Comparison of ENCODE assay signal across 24 mouse cellular contexts in genomic region chr9:68727166-68727855, GRCm38 (mm10).
DNase-seq lines count a peak whose midpoint lies in the region; ATAC-seq and TF ChIP-seq lines count a peak whose summit lies in the region.
"Had no signal": no experiment of that assay in that cellular context is flagged by ENCODE, and none has a peak within 500 bp of the region (broad histone marks: within the 10 kb centered on the region; RNA-seq: fewer than 3 reads in every experiment).

No protein-coding gene starts in this region.

- 88% methylated on average over 11 of the region's 11 CpGs for WGBS in kidney, adult 2 months
- WGBS in kidney, embryonic 14.5 days = 84% methylated on average over 11 of the region's 11 CpGs
- 83% methylated on average over 11 of the region's 11 CpGs for WGBS in midbrain, embryonic 15.5 days

- no peak overlapping the region for H3K4me2 ChIP-seq in kidney, embryonic 14.5 days (replicated peaks; ENCODE audit: low read depth, low read length)
- H3K4me2 ChIP-seq in midbrain, embryonic 15.5 days = no peak overlapping the region
- H3K4me2 ChIP-seq: forebrain, embryonic 13.5 days; hindbrain, embryonic 12.5 days; kidney, embryonic 15.5 days; neural tube, embryonic 15.5 days had no signal

- peaks cover 4% of the 10 kb centered on the region for H3K9me3 ChIP-seq in kidney, embryonic 14.5 days (ENCODE audit: control insufficient read depth, low read length)
- no peaks in the 10 kb centered on the region for H3K9me3 ChIP-seq in midbrain, embryonic 15.5 days

- H3K4me1 ChIP-seq in kidney, adult 2 months (ENCODE audit: control insufficient read depth, insufficient read depth, low read length) = no peaks in the 10 kb centered on the region
- no peaks in the 10 kb centered on the region for H3K4me1 ChIP-seq in kidney, embryonic 14.5 days (ENCODE audit: control insufficient read depth, insufficient read depth, low read length)
- H3K4me1 ChIP-seq in midbrain, embryonic 15.5 days = no peaks in the 10 kb centered on the region
- H3K4me1 ChIP-seq: forebrain, embryonic 13.5 days; hindbrain, embryonic 12.5 days; neural tube, embryonic 15.5 days had no signal

- H3K27ac ChIP-seq in kidney, adult 2 months (ENCODE audit: insufficient read depth, low read depth, low read length) = no peak overlapping the region
- no peak overlapping the region for H3K27ac ChIP-seq in kidney, embryonic 14.5 days (ENCODE audit: low read depth, low read length)
- H3K27ac ChIP-seq in midbrain, embryonic 15.5 days = no peak overlapping the region
- H3K27ac ChIP-seq: forebrain, embryonic 13.5 days; hindbrain, embryonic 12.5 days; kidney, embryonic 15.5 days; liver, embryonic 14.5 days; neural tube, embryonic 15.5 days; stomach, postnatal 0 days had no signal

- H3K9ac ChIP-seq in kidney, embryonic 14.5 days (ENCODE audit: low read depth, low read length) = no peak overlapping the region
- no peak overlapping the region for H3K9ac ChIP-seq in midbrain, embryonic 15.5 days
- H3K9ac ChIP-seq: forebrain, embryonic 13.5 days; hindbrain, embryonic 12.5 days; kidney, embryonic 15.5 days; liver, embryonic 14.5 days; neural tube, embryonic 15.5 days had no signal

- no peaks in the 10 kb centered on the region for H3K27me3 ChIP-seq in kidney, adult 2 months (replicated peaks; ENCODE audit: control insufficient read depth, insufficient read depth, low read length)
- no peaks in the 10 kb centered on the region for H3K27me3 ChIP-seq in kidney, embryonic 14.5 days (ENCODE audit: control insufficient read depth, insufficient read depth, low read length)
- H3K27me3 ChIP-seq in midbrain, embryonic 15.5 days (replicated peaks) = no peaks in the 10 kb centered on the region
- H3K27me3 ChIP-seq: forebrain, embryonic 13.5 days; hindbrain, embryonic 12.5 days; kidney, embryonic 15.5 days; neural tube, embryonic 15.5 days had no signal

- no peak for TF ChIP-seq POLR2A in kidney, adult 2 months (IDR thresholded peaks at IDR 0.05; ENCODE audit: low read depth, low read length)

- no peak for TF ChIP-seq CTCF in kidney, adult 2 months (conservative IDR thresholded peaks at IDR 0.05; ENCODE audit: insufficient read depth, insufficient read length, low read depth, low read length)

- no peak overlapping the region for H3K4me3 ChIP-seq in kidney, adult 2 months (ENCODE audit: insufficient read depth, low read depth, low read length)
- H3K4me3 ChIP-seq in kidney, embryonic 14.5 days (ENCODE audit: low read length) = no peak overlapping the region
- no peak overlapping the region for H3K4me3 ChIP-seq in midbrain, embryonic 15.5 days
- H3K4me3 ChIP-seq: forebrain, embryonic 13.5 days; hindbrain, embryonic 12.5 days; kidney, embryonic 15.5 days; neural tube, embryonic 15.5 days had no signal

- peak; percentile 47 for DNase-seq in gastrocnemius, adult 18-20 months (ENCODE audit: low spot score)
- no peak for DNase-seq in gastrocnemius, postnatal 10 days
- DNase-seq in kidney, adult 2 months = peak; percentile 3
- peak; percentile 55 to 59 for DNase-seq in heart, adult 9 months (ENCODE audit: low spot score in 2 of 2)
- peak; percentile 60 for DNase-seq in skeletal muscle tissue, adult 2 months (ENCODE audit: low read depth, low spot score)
- DNase-seq: adrenal gland, adult 8-10 months; cerebellum, adult 2 months; cerebellum, postnatal 14 days; liver; lung, adult 2 months; lung, postnatal 14 days; midbrain, embryonic 14.5 days; thymus, adult 18-20 months; thymus, postnatal 25 days had no signal

- H3K36me3 ChIP-seq in kidney, adult 2 months (ENCODE audit: control insufficient read depth, insufficient read depth, low read length) = no peaks in the 10 kb centered on the region
- no peaks in the 10 kb centered on the region for H3K36me3 ChIP-seq in kidney, embryonic 14.5 days (ENCODE audit: control insufficient read depth, insufficient read depth, low read length)
- no peaks in the 10 kb centered on the region for H3K36me3 ChIP-seq in midbrain, embryonic 15.5 days (replicated peaks)
- H3K36me3 ChIP-seq: G1E; hindbrain, embryonic 12.5 days; neural tube, embryonic 15.5 days had no signal

- no peak for ATAC-seq in kidney, embryonic 14.5 days (ENCODE audit: low FRiP score, low TSS enrichment)
- ATAC-seq in midbrain, embryonic 15.5 days (replicated peaks) = no peak
- ATAC-seq: forebrain, embryonic 13.5 days; intestine, embryonic 16.5 days had no signal
